Mouse (Mus musculus) thymus, adult 18-20 months (tissue): Measurements from ENCODE around the gene Tmem168.

Source experiments
- DNase-seq, 2 experiments: peaks; one replicate each; pipeline ENCODE4 v3.0.0; 2022; ENCODE audit warnings: mixed read lengths in 2 of 2

Tmem168 gene

DNA sequence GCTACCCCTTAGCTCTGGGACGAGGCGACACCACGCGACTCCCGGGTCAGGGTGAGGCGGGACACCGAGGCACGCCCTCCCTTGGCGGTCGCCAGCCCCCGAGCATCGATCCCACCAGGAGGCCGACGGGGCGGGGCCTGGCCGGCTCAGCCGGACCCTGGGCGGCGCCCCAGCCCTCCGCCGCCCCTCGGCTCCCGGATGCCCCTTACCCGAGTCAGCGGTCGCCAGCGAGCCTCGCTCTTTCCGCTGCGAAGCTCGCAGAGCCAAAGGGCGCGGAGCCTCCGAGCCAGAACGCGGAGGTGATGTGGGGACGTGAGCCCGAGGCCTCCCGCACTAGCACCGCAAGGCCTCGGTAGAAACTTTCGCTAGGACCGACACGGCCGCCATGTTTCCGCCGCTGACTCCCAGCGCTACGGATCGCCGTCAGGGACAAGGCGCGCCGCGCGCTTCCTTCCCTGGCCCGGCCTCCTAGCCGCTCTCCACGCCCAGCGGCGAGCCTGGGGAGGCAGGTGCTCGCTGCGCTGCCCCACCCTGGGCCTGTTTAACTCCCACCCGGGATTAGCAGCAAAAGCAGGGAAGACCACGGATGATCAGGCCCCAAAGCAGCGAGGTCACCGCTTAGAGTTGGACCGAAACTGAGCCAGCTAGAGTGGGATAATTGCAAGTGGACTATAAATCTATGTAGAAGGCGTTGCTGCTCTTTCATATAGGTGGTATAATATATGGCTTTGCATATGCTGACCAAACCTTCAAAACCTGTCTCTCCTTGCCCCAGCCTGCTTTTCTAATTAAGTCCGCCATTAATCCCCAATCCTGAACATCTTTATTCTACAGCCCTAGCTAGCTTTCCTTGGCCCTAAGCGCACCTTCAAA is at the start of gene Tmem168:
Gene Tmem168 (minus strand): TSS at position 480 of the 873 bp plus-strand sequence.
- DNase-seq, result peak; percentile 77 to 82

DNA sequence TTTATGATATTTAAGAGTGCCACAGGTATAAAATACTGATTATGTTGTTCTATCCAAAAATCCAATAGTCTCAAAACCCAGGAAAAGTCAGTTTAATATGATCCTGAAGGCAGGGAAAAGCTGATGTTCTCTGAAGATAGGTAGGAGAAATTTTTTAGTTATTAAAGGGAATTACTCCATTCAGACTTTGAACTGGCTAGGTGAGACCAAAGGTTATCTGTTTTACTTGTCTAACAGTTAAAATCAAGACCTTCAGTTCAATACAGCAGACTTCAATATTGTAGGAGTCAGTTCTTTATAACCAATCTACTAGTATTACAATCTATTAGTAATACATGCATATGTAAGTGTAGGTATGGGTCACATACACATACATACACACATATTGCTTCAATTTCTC is 46.2 kb upstream of the Tmem168 start:
- DNase-seq, result no peak

DNA sequence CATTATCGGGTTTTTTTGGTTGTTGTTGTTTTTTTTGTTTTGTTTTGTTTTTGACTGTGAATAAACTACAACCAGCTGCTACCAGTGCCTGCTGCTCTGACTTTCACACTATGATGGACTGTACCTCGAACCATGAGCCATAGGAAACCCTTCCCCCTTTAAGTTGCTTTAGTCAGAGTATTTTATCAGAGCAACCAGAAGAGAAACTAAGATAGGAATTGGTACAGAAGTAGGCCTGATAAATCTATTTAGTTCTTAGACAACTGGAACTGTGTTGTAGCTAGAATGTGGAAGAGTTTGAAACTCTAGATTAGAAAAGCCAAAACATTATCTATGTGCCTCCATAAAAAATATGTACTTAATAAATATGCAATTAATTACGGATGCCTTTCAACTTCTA is 44.4 kb upstream of the Tmem168 start:
- no peak for DNase-seq

- no peak for DNase-seq
Measured at GRCm38 (mm10) chr6:13650854-13651253, 43.0 kb upstream of the Tmem168 start.

DNA sequence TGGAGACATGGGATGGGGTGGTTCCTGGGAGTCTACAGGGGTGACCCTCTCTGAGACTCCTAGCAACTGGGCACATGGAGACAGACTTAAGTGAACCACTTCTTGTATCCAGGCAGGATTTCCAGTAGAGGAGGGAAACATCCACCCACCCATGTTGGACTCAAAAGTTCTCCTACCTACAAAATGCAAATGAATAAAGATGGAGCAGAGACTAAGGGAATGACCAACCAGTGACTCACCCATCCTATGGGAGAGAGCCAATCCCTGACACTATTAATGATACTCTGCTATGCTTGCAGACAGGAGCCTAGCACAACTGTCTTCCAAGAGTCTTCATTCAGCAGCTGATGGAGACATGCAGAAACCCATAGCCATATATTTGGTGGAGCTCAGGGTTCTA is 40.4 kb upstream of the Tmem168 start:
- no peak for DNase-seq

DNA sequence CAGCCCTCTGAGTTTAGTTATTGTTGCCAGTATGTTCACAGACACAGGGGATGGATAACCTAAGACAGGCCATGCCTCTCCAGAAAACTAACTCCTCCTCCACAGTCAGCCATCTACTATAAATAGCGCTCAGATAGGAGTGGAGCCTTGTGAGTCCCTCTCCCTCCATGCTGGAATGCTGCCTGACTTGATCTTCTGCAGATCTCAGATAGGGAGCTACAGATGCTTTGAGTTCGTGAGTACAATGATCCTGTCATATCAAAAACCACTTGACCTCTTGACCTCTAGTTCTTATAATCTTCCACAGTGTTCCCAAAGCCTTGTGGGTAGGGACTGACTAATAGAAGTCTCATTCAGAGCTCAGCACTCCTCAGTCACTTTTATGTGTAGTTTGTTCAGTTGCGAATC is 28.7 kb upstream of the Tmem168 start:
- no peak for DNase-seq

DNA sequence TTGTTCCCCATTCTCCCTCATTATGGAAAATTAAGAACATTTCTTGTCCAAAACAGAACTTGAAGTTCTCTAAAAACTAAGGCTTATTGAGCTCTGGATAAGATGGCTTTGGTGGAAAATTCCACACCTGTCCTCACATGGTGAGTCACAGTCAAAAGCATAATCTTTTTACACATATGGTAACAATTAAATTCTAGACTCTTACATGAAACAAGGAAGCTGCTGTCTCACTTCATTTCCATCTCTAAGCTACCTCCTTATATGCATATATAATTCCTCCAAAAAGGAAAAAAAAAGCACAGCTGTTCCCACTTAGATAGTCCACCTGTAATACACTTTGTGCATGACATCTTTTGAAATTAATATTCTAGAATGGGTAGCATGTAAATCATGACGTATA is 24.7 kb upstream of the Tmem168 start:
- no peak for DNase-seq

GRCm38 (mm10) chr6:13630607-13631006 is 22.7 kb upstream of the Tmem168 start:
- no peak for DNase-seq

DNA sequence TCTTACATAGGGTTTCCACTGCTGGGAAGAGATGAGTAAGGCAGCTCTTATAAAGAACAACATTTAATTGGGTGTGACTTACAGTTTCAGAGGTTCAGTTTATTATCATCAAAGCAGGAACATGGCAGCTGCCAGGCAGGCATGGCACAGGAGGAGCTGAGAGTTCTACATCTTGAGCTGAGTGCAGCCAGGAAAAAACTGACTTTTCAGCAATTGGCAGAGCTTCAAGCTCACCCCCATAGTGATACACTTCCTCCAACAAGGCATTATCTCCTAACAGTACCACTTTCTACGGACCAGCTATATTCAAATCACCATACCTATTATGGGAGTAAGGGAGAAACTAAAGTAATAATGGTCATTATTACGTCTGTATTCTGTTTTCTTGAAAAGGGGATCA is 11.7 kb upstream of the Tmem168 start:
- DNase-seq, result no peak

- DNase-seq, result no peak
Measured at GRCm38 (mm10) chr6:13617110-13617509, 9.2 kb upstream of the Tmem168 start.

DNA sequence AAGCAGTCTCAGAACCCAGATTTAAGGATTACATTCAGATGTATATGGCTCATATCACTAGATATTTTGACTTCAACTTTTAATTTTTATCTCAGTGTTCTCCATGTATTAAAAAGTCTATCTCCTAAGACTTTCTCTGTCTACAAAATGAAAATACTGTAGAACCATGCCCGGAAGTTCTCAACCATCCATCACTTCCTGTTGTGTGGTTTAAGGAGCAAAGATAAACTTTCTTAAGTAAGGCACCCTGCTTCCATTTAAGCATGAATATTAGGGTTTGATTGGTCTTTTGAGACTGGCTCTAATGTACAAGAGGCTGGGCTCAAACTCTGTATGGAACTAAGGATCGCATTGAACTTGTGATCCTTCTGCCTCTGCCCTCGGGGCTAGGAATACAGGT is 6.7 kb upstream of the Tmem168 start:
- DNase-seq, result no peak

GRCm38 (mm10) chr6:13613671-13614070 is 5.8 kb upstream of the Tmem168 start:
- no peak for DNase-seq

DNA sequence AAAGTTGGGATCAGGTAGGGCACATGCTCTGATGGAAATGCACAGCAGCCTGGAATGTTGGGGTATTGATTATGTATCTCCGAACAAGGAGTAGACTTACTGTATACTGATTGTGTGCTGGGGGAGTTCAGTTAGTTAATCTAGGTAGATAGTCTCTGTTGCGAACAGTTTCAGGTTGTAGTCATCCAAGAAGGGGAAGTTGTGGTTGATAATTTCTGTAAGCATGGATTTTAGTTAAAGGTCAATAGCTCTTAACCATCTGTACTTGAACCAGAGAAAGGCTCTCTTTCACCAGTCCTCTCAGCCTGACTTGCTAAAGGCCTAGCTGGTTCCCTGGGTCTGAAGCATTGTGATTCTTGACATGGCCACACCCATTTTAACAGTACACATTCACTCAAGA is 3.0 kb upstream of the Tmem168 start:
- DNase-seq, result no peak

- no peak for DNase-seq
Measured at GRCm38 (mm10) chr6:13609353-13610140, 1.6 kb upstream of the Tmem168 start.

GRCm38 (mm10) chr6:13606921-13607620 is 829 bp downstream of the Tmem168 start:
- no peak for DNase-seq

GRCm38 (mm10) chr6:13606394-13606793 is 1.5 kb downstream of the Tmem168 start:
- DNase-seq, result no peak

GRCm38 (mm10) chr6:13603134-13603533 is 4.8 kb downstream of the Tmem168 start:
- no peak for DNase-seq

DNA sequence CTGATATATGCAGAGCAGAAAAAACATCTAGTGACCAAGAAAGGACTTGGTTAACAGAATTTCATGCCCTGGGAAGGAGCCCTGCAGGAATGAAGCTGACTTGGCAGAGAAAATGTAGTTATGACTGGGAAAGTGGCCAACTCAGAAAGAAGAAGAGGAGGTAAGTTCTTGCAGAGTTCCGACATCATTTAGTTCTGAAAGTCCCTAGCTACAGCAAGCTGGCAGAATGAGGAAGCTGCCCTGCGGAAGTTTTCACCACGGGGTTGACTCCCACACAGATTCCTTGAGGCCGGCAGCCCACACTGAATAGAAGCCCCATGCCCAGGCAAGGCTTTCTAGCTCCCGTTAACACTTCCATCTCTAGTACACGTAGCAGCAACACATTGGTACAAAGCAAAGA is 6.3 kb downstream of the Tmem168 start:
- peak in 1 of 2 experiments; percentile 11 for DNase-seq

GRCm38 (mm10) chr6:13598239-13598923 is 9.5 kb downstream of the Tmem168 start:
- DNase-seq, result no peak

GRCm38 (mm10) chr6:13592729-13593345 is 15.1 kb downstream of the Tmem168 start:
- DNase-seq, result no peak

DNA sequence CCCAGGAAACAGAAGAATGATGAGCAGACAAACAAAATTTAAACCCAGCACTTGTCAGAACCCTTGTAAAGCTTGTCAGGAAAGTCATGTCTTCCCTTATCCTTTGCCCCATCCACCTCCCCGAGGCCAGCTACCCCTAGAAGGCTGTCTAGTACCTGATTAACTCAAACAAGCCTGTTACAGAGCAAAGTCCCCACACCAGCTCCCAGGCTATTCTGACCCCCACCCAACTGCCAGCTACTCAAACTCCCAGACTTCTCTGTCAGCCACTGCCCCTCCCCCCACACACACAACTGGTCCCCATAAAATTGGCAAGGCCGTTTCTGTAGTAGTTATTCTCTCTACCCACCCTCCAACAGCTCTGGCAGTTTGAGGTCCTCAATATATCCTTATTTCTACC is 21.3 kb downstream of the Tmem168 start:
- DNase-seq, result no peak

- DNase-seq, result no peak
Measured at GRCm38 (mm10) chr6:13586154-13586553, 21.7 kb downstream of the Tmem168 start.
